Mouse (Mus musculus) neural tube, embryonic 14.5 days (tissue): ENCODE measurements around the gene Exoc2. TPM values are rescaled to one million over a fixed set of nuclear protein-coding genes. Genes with fewer than 3 reads are reported as not detected.

ENCODE experiments used
- ATAC-seq: fragments of 200-750 bp; cut with Nextera tagmentation; 2 replicates; pipeline ENCODE4 v1.8.0; 2017; ENCODE audit warnings: low read depth, mild to moderate bottlenecking, moderate TSS enrichment, moderate library complexity
- H3K27ac ChIP-seq: fragments of 300-500 bp; sonication (generic); 2 replicates; pipeline ENCODE4 v1.5.1; 2014; ENCODE audit warnings: low read depth, mild to moderate bottlenecking, control low read depth, low read length, moderate library complexity, mixed read lengths
- H3K27me3 ChIP-seq: fragments of 300-500 bp; sonication (generic); 2 replicates; pipeline ENCODE4 v1.6.1; 2014; ENCODE audit warnings: low read length; ENCODE audit not compliant: control insufficient read depth, insufficient read depth
- H3K36me3 ChIP-seq: fragments of 300-500 bp; sonication (generic); 2 replicates; pipeline ENCODE4 v1.6.1; 2014; ENCODE audit warnings: low read length, mixed read lengths; ENCODE audit not compliant: control insufficient read depth, insufficient read depth
- H3K4me1 ChIP-seq: fragments of 300-500 bp; sonication (generic); 2 replicates; pipeline ENCODE4 v1.6.1; 2014; ENCODE audit warnings: low read length; ENCODE audit not compliant: control insufficient read depth, insufficient read depth
- H3K4me2 ChIP-seq: fragments of 300-500 bp; sonication (generic); 2 replicates; pipeline ENCODE4 v1.6.1; 2014; ENCODE audit warnings: mild to moderate bottlenecking, low read depth, low read length, control low read depth
- H3K4me3 ChIP-seq: fragments of 300-500 bp; sonication (generic); 2 replicates; pipeline ENCODE4 v1.5.1; 2014; ENCODE audit warnings: low read depth, low read length, control low read depth, mixed read lengths
- H3K9ac ChIP-seq: fragments of 300-500 bp; sonication (generic); replicated peaks from 2 replicates; pipeline ENCODE4 v1.6.1; 2014; ENCODE audit warnings: low read depth, mild to moderate bottlenecking, control low read depth, low read length, mixed read lengths
- H3K9me3 ChIP-seq: fragments of 300-500 bp; sonication (generic); 2 replicates; pipeline ENCODE4 v1.6.1; 2016; ENCODE audit warnings: low read length; ENCODE audit not compliant: control insufficient read depth
- WGBS: fragments of 180-500 bp; shearing (Covaris S2); extraction: QIAGEN DNeasy Blood & Tissue Kit; methylation state at CpG from one replicate; pipeline ENCODE4 v1.1.7; 2014; 5-methylcytosine and 5-hydroxymethylcytosine counted together
- polyA plus RNA-seq: library from polyadenylated mRNA; unstranded; fragments of >200 nt; fragmentation: Nextera tagmentation; extraction: Ambion mirVana; gene quantifications from 2 replicates; pipeline ENCODE4 v1.2.1, GENCODE M21; 2014

Gene Exoc2
- polyA plus RNA-seq, 1 experiment from 2014 or later = 56.3 TPM

DNA sequence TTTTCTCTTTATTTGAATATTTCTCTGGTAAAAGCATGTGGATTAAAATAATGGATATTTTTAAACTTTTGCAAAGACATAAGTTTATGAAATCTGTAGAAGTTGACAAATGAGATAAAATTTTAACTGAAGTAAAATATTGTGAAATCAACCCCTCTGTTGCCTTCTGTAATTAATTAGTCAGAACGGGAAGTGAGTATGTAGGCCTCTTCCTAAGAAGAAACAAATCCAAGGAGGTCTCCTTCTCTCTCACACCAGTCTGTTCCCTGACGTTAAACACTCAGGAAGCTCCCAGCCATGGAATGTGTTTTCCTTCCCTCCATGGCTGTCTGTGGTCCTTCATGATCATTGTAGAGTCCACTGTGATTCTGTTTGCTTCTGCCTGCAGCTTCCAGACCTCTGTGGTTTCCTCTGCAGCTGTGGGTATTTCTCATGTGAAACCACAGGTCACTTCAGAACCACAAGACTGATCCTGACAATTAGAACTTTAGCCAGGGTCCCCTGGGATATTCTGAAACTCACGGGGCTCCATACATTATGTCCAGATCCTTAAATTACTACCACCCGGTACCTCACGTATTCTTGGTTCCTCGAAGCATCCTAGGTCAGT, 20.5 kb upstream of the Exoc2 start:
- no peak overlapping the region for H3K4me2 ChIP-seq
- no peak for ATAC-seq
- H3K4me1 ChIP-seq = no peaks in the 10 kb centered on the region
- no peaks in the 10 kb centered on the region for H3K36me3 ChIP-seq
- WGBS = 81% methylated on average over 6 of the region's 6 CpGs
- H3K9me3 ChIP-seq = no peaks in the 10 kb centered on the region
- H3K27me3 ChIP-seq = no peaks in the 10 kb centered on the region
- no peak overlapping the region for H3K9ac ChIP-seq
- no peak overlapping the region for H3K27ac ChIP-seq
- no peak overlapping the region for H3K4me3 ChIP-seq

DNA sequence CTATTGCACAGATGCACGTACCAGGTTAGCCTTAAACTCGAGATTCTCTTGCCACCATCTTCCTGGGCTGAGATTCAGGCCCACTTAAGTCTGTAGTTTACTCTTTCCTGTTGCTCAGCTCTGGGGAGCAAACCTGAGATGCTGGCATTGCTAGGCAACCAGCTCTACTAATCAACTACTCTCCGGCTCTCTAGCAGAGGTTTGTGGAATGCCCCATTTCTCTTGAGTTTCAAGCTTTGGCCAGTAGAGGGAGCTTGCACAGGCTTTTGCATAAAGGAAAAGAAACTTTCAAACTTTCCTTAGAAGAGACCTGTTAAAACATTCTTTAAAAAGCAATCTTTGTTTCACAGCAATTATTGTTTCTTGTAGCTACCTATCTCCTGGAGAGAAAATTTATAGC, 19.9 kb upstream of the Exoc2 start:
- Histone ChIP-seq H3K4me3 (no peak overlapping the region), H3K9me3 (no peaks in the 10 kb centered on the region), H3K27me3 (no peaks in the 10 kb centered on the region), H3K4me2 (no peak overlapping the region), H3K36me3 (no peaks in the 10 kb centered on the region), H3K27ac (no peak overlapping the region), H3K9ac (no peak overlapping the region), H3K4me1 (no peaks in the 10 kb centered on the region)
- peak; percentile 87 for ATAC-seq
- 32% methylated on average over 3 of the region's 3 CpGs for WGBS

DNA sequence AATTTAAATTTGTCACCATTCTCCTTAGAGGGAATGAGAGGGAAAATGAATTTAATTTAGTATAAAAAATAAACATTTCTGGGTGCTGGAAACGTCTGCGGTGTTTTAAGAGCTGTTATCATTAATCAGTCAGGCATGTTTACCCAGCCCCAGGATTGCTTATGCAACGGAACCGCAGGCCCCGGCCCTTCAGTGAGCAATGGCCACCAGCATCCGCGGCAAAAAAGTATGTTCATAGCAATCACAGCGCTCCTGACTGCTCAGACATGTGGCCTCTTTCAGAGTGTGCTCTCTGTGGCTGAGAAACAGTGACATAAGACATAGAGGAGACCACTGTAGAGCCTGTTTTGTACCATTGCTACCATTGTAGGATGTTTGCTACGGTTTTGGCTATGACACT, 16.3 kb upstream of the Exoc2 start:
- H3K27ac ChIP-seq = no peak overlapping the region
- WGBS = 77% methylated on average over 9 of the region's 9 CpGs
- no peak for ATAC-seq

DNA sequence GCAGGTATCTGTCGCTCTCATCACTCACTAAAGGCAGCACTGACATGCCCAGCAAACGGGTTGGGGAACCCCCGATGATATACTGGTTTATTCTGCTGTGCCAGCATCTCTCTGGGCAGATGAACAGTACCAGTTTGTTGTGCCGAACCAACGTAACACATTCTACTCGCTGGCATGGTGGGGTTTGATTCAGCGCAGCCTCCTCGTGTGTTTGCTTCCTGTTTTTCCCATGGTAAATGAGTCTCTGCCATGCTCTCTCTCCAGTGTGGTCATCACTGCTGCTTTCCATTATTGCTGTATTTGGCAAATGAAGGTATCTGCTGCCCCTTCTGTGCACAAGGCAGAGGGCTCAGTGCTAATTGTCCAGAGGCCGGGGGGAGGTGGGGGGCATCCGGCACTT, 15.8 kb upstream of the Exoc2 start:
- no peak overlapping the region for H3K4me3 ChIP-seq
- H3K4me2 ChIP-seq = no peak overlapping the region
- peaks cover 11% of the 10 kb centered on the region; the same call in 1 of the 2 replicates for H3K4me1 ChIP-seq
- H3K27ac ChIP-seq = no peak overlapping the region
- no peaks in the 10 kb centered on the region for H3K9me3 ChIP-seq
- H3K9ac ChIP-seq = no peak overlapping the region
- no peaks in the 10 kb centered on the region for H3K36me3 ChIP-seq
- no peaks in the 10 kb centered on the region; the same call in 1 of the 2 replicates for H3K27me3 ChIP-seq
- WGBS = 89% methylated on average over 10 of the region's 10 CpGs
- no peak for ATAC-seq

More for the DNA sequence above, 16.3 kb upstream of the Exoc2 start:
- no peaks in the 10 kb centered on the region for H3K9me3 ChIP-seq
- peaks cover 10% of the 10 kb centered on the region; the same call in 1 of the 2 replicates for H3K4me1 ChIP-seq
- no peak overlapping the region for H3K4me3 ChIP-seq
- H3K36me3 ChIP-seq = no peaks in the 10 kb centered on the region
- H3K4me2 ChIP-seq = no peak overlapping the region
- no peak overlapping the region for H3K9ac ChIP-seq
- H3K27me3 ChIP-seq = no peaks in the 10 kb centered on the region; the same call in 1 of the 2 replicates

DNA sequence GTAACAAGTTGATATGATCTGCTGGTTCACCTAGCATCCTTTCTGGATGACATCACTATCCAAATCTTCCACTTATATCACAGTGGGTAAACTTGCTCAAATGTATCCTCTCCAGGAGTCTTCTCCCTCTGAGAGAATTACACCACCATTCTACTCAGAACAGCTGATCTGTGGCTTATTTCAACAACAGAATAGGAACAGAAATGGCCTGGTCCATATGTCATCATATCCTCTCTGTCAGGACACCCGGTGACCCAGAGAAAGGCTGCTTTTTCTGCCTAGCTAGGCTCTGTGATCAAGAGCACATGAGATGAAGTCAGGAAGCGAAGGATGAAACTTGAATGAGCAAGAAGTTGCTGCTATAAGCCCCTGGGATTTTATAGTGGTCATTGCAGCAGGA, 13.8 kb upstream of the Exoc2 start:
- no peak overlapping the region for H3K9ac ChIP-seq
- H3K36me3 ChIP-seq = no peaks in the 10 kb centered on the region
- no peak overlapping the region for H3K4me3 ChIP-seq
- H3K27me3 ChIP-seq = no peaks in the 10 kb centered on the region; the same call in 1 of the 2 replicates
- 82% methylated on average over 2 of the region's 2 CpGs for WGBS
- H3K4me1 ChIP-seq = peaks cover 11% of the 10 kb centered on the region; the same call in 1 of the 2 replicates
- no peak overlapping the region for H3K4me2 ChIP-seq
- ATAC-seq = no peak
- H3K9me3 ChIP-seq = no peaks in the 10 kb centered on the region
- H3K27ac ChIP-seq = no peak overlapping the region

DNA sequence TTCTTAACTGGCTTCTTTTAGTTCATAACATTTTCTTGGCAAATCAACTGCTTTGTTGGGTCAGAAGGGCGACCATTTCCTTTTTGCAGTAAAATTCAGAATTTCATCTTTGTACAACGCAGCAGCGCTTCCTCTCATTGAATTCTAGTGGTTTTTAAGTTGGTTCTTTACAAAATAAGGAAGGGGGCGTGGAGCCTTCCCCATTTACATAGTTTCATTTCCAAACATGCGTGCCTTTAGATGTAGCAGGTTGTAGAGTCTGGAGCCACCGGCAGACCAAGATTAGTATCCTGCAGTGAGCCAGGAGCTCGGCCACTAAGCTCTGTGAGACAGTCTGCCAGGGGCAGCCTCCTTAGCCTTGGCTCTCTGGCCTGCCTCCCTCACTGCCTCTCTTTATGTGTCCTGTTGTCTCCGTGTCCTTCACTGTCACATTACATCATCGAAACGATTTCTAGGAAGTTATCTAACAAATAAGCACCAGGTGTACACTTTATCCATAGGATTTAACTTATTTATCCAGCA, 13.1 kb upstream of the Exoc2 start:
- no peaks in the 10 kb centered on the region for H3K36me3 ChIP-seq
- no peak overlapping the region for H3K27ac ChIP-seq
- no peak overlapping the region for H3K4me3 ChIP-seq
- no peaks in the 10 kb centered on the region for H3K9me3 ChIP-seq
- no peak overlapping the region for H3K4me2 ChIP-seq
- H3K9ac ChIP-seq = no peak overlapping the region
- H3K27me3 ChIP-seq = no peaks in the 10 kb centered on the region; the same call in 1 of the 2 replicates
- 80% methylated on average over 10 of the region's 10 CpGs for WGBS
- H3K4me1 ChIP-seq = peaks cover 11% of the 10 kb centered on the region; the same call in 1 of the 2 replicates
- no peak for ATAC-seq

DNA sequence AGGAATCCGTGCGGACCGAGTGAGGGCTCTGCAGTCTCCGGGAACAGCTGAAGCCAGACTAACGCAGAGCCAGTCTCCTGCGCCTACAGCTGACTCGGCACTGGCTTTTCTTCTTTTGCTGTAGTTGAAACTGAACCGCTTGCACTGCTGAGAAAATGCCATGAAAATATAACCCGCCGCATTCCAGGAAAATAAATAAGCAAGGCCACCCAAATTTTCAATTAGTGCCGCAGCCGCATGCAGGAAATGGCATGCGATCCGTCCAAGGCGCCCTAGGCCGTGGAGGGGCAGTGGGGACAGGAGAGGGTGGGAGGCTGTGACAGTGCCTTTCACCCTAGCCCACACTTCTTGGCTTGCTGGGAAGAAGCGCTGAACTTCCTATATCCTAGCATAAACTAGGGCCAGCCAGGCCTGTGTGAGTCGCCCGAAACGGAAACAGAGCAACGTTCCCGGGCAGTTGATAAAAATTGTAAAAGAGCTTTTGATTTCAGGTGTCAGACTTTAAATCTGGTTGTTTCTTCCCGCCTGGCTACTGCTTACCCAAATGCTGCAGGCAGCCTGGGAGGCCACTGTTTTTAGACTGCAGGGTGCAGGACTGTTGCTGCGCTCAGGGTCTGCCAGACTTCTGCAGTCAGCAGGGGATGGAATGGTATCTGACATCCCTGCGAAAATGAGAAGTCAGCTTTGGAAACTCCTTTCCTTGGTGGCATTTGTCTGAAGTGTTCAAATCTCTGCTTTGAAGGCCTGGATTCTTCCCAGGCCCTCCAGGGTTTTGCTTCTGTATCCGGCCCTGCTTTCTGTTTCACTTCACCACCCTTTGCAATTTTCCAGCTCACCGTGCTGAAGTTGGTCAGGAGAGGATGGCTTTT, 11.9 kb upstream of the Exoc2 start:
- Histone ChIP-seq H3K9ac (no peak overlapping the region; the same call in 1 of the 2 replicates), H3K4me2 (peak overlapping the region; percentile 58), H3K4me3 (peak overlapping the region; percentile 19), H3K27me3 (no peaks in the 10 kb centered on the region; the same call in 1 of the 2 replicates), H3K36me3 (no peaks in the 10 kb centered on the region), H3K9me3 (no peaks in the 10 kb centered on the region), H3K4me1 (peaks cover 11% of the 10 kb centered on the region; the same call in 1 of the 2 replicates), H3K27ac (no peak overlapping the region)
- 22% methylated on average over 27 of the region's 27 CpGs for WGBS
- peak; percentile 82 for ATAC-seq

DNA sequence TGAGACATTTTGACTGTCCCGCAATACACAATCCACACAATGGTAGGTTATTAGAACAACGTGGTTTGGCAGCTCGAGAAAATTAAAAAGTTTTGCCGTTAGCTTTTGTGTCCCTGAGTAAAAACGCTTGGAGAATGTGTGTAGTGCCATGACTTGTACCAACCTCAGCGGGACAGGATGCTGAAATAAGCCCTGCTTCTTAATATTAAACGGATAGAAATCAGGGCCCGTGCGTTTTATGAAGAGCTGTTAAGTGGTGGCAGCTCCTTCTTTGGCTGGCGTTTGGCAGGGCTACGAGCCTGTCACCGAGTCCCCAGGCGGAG, 11.3 kb upstream of the Exoc2 start:
- H3K4me3 ChIP-seq = peak overlapping the region; percentile 19

DNA sequence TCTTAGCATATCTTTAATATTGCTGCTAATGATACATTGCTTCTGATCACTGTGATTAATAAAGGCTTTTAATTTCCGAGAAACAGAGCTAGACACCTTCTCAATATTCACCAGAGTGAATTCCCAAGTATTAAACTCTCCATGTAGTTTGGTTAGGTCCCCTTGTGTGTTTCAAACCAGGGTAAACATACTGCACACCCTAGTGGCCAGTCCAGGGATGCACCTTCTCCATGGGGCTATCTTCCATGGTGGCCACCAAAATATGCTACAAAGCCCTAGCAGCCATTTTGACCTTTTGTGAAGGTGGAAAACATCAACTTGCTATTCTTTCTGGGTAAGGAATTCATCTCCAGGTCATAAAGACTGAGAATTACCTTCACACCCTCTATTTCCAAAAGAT, 7.8 kb upstream of the Exoc2 start:
- H3K27ac ChIP-seq = no peak overlapping the region
- no peaks in the 10 kb centered on the region for H3K36me3 ChIP-seq
- H3K9me3 ChIP-seq = no peaks in the 10 kb centered on the region
- H3K4me3 ChIP-seq = no peak overlapping the region
- H3K4me1 ChIP-seq = peaks cover 11% of the 10 kb centered on the region; the same call in 1 of the 2 replicates
- WGBS = 76% methylated on average over 1 of the region's 1 CpGs
- no peaks in the 10 kb centered on the region; the same call in 1 of the 2 replicates for H3K27me3 ChIP-seq
- H3K4me2 ChIP-seq = no peak overlapping the region
- ATAC-seq = no peak
- H3K9ac ChIP-seq = no peak overlapping the region

More for the DNA sequence above, 11.3 kb upstream of the Exoc2 start:
- H3K9ac ChIP-seq = no peak overlapping the region; the same call in 1 of the 2 replicates
- H3K36me3 ChIP-seq = no peaks in the 10 kb centered on the region
- no peak overlapping the region for H3K27ac ChIP-seq
- H3K4me1 ChIP-seq = peaks cover 11% of the 10 kb centered on the region; the same call in 1 of the 2 replicates
- ATAC-seq = 0 out of 2 replicates have a peak, but pooled peaks have one; percentile 22
- H3K4me2 ChIP-seq = peak overlapping the region; percentile 58
- no peaks in the 10 kb centered on the region; the same call in 1 of the 2 replicates for H3K27me3 ChIP-seq
- H3K9me3 ChIP-seq = no peaks in the 10 kb centered on the region
- WGBS = 19% methylated on average over 13 of the region's 13 CpGs
